Mouse (Mus musculus) ES-E14 (cell line): Measurements from ENCODE around the gene Cux1.

Source experiments
- HCFC1 ChIP-seq: IDR thresholded peaks from 2 replicates; pipeline ENCODE4 v1.6.1; 2012; ENCODE audit warnings: low read length, inconsistent platforms, borderline replicate concordance; ENCODE audit not compliant: insufficient read depth
- MAFK ChIP-seq: IDR thresholded peaks from 2 replicates; pipeline ENCODE4 v1.6.1; 2014; ENCODE audit warnings: mild to moderate bottlenecking, low read depth, low read length, inconsistent platforms; ENCODE audit not compliant: insufficient read depth
- ZNF384 ChIP-seq: IDR thresholded peaks from 2 replicates; pipeline ENCODE4 v1.6.1; 2012; ENCODE audit warnings: low read depth, low read length, inconsistent platforms

GRCm38 (mm10) chr5:136485397-136485796 lies 81.9 kb downstream of the Cux1 start:
- TF ChIP-seq MAFK = no peak
- no peak for TF ChIP-seq ZNF384
- TF ChIP-seq HCFC1 = no peak
